Mouse (Mus musculus) testis, postnatal 14 days (tissue): ENCODE measurements around the gene Olfm2.
"Not testable (repeated sequence)": the region's sequence is repeated elsewhere in the genome, so short reads cannot be mapped to it uniquely, and the experiment has no call there.

Experiments
- DNase-seq: peaks from one replicate; pipeline ENCODE4 v3.0.0; 2021; ENCODE audit warnings: low spot score

The Olfm2 gene

DNA sequence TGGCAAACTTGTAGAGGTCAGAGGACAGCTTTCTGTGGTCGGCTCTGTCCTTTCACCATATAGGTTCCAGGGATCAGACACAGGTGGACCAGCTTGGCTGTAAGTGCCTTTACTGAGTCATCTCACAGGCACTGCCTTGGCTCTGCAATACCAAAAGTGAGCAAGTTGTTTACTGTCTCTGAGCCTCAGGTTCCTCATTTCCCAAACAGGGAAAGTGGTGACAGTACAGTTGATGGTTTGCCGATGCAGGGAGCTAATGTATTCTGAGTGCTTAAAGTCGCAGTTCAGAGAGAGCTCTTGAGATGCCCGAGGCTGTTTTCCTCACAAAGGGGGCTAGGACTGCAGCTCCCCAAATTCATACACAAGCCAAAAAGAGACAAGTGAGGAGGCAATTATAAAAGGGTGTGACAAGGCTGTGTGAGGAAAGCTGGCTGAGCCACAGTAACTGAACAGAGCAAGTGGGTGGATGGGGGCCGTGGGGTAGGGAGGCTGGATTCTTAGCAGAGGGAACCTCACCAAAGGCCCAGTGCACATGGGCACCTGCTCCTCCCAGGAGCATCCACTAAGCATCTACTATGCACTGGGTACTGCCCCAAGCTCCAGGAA is 49.9 kb downstream of the Olfm2 start:
- no peak for DNase-seq

DNA sequence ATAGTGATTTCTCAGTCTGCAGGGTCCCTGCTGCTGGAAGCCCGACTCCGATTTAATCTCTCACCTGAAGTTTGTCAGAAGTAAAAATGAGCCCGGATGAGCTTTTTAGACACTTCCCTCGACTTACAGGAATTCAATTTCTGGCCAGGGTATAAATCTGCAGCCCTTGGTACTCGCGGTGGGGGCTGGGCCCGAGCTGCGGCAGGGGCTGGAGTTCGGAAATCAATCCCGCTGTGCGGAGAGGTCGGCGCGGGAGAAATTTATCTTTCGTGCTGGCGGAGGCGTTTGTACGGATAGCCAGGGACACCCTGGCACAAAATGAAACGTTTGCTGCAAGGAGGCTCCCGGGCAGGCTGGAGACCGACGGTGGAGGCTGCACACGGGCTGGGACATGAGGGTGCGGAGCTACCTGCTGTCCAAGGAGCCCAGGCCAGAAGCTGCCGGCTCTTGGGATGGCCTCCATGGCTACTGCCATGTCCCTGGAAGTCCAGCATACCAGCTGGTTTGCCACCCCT is 51.4 kb downstream of the Olfm2 start:
- DNase-seq = no peak

DNA sequence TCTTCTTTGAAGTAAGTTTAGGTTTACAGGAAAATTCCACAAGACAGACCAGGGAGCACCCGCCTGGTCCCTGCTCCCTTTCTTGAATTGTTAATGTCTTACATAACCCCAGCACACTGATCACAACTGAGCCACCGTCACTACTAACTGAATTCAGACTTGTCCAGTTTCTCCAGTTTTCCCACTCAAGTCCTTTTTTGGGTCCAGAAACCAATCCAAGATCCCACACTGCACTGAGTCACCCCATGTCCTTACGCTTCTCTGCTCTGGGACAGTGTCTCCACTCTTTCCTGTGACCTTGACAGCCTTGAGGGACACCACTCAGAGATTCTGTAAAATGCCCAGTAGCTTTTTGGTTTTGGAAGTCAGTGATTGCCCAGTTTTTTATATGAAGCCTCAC is 53.3 kb downstream of the Olfm2 start:
- DNase-seq = no peak

DNA sequence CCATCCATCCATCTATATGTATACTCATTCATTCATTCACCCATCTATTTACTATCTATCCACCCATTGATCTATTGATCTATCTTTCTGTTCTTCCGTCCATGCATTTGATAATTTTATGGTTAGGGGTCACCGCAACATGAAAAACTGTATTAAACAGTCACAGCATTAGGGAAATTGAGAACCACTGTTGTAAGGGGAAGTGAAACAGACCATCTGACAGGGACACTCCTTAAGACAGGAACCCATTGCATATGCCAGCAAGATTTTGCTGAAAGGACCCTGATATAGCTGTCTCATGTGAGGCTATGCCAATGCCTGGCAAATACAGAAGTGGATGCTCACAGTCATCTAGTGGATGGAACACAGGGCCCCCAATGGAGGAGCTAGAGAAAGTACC is 55.7 kb downstream of the Olfm2 start:
- DNase-seq = not testable (repeated sequence)

DNA sequence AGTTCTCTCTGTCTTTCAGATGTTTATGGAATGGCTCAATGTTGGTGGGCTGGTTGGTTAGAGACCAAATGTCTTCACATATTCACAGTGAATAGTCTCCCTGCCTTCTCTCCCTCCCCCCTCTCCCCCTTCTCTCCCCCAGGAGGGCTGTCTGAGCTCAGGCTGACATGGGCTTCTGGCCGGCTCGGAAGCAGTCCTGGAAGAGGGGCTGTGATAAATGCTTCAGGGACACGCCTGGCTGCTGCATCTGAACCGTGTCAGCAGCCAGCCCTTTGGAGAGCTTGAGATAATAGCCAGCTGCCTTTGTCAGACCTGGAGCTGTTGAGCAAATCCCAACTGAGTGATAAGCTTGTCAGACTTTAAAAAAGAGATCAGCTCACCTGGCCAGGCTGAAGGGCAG is 56.2 kb downstream of the Olfm2 start:
- DNase-seq = no peak

DNA sequence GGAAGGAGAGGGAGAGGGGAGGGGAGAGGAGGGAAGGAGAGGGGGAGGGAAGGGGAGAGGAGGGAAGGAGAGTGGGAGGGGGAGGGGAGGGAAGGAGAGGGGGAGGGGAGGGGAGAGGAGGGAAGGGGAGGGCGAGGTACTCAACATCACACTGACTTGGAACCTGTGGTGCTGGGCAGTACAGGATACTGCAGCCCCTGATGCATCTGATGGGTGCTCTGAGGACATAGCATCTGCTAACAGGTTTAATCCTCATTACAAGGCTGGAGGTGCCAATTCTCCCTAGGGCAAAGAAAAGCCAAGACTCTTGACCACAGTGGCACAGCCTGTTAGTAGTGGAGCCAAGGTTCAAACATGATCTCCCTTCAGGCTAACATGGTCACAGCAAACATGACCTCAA is 56.7 kb downstream of the Olfm2 start:
- no peak for DNase-seq

DNA sequence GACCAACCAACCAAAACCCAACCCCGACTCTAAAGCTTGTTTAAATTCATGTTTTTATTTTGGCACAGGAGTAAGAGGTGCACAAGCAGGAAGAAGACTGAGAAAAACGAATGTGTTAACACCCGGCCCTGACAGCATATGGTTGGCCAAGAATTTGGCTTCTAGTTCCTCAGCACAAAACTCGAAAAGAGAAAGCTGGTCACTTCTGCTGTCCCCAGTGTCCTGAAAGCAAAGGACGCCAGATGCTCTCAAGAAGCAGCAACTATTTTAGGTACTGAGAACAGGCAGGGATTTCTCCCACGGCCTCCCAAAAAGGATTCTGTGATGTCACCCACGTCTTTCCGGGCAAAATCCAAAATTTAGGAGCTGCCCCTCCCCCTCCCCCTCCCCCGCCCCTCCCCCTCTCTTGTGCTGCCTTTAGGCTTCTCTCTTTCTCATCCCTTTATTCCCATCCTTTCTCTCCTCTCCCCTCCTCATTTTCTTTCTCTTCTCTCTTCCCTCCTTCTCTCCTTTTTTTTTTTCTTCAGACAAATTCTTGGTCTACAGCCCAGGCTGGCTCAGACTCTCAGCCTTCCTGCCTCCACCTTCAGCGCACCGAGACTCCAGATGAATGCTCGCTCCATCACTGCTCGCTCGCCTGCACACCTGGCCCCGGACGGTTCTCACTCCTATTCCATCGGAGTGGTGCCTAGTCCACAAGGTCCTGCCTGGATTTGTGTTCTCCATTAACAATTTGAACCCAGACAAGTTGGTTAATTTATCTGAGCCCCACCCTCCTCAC is 60.9 kb downstream of the Olfm2 start:
- no peak for DNase-seq

DNA sequence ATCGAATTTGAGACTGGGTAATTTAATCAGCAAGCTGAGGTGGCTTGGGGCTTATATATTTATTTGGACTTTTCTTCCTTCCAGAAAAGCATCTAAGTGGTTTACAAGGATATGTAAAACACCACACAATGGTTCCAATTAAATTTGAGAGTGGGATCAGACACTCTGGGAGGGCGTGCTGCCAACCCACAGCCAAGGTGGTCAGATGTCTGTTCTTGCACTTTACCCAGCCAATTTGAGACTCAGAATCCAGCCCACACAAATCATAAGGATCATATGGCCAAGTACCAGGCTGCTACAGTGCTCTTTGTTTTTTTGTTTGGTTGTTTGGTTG is 63.8 kb downstream of the Olfm2 start:
- no peak for DNase-seq

DNA sequence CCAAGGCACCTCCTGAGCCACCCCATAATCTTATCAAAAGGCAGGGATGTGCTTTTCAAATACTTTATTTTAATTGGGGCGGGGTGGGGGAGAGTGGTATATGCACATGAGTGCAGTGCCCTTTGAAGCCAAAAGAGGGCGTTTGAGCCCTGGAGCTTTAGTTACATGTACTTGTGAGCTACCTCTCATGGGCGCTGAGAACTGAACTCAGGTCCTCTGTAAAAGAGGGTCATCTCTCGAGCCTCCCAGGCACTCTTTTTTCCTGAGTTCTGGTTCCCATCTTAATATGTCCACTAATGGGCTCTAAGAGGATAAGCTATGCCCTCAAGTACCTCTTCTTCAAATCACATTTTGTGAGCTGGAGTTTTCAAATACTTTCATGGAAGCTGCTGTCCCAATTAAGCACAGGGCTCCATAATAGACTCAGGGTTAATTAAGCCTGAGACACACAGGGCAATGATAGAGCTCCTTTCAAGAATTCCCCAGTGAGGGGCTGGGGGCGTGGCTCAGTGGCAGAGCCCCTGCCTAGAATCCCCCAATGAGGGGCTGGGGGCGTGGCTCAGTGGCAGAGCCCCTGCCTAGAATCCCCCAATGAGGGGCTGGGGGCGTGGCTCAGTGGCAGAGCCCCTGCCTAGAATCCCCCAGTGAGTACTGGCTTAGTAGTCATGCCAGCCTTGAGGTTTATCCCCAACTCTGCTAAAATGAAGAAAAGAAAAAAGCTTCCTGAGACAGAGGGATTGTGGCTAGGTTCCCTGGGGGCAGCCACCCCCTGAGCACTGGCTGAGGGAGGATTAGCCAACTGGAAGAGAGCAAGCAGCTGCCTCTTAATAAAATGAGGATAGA is 64.4 kb downstream of the Olfm2 start:
- DNase-seq = no peak

DNA sequence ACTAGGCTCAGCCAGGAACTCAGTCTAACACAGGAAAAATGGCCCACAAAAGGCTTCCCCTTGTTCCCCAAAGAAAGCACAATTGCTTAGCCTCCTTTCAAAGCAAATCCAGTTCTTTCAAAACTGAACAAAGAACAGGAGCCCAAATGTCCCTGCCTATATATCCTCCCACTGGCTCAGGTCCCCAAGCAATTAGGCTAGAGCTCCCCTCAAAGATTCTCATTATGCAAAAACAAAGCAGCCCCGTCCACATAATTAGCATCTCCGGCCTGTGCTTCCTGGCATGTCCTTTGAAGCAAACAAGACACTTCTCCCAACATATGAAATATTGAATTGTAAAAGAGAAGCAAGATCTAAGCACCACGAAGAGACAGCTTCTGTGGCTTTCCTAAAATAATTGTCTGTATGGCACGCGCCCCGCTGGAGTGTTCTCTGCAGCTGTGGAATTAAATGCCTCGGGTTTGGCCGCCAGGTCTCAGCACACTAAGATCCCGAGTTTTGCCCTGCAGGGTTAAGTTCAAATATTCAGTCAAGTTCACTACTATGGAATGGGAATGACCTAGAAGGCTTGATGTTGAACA is 65.7 kb downstream of the Olfm2 start:
- DNase-seq = no peak

DNA sequence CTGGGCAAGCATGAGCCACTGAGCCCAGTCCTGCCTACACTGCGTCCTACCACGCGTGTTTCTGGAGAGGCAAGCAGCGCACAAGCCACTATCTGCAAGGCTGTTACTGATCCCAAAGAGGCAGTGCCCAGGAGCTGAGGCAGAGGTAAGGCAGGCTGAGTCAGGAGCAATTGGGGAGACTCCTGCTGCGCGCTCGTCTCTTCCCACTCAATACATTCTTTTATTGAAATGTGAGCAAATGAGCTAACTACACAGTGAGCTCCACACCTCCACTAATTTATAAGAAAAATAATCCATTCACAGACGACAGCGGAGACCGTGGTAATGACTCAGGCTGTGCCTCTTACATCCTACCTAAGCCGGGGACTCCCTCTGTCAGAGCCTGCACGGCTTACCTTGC is 68.3 kb downstream of the Olfm2 start:
- no peak for DNase-seq

DNA sequence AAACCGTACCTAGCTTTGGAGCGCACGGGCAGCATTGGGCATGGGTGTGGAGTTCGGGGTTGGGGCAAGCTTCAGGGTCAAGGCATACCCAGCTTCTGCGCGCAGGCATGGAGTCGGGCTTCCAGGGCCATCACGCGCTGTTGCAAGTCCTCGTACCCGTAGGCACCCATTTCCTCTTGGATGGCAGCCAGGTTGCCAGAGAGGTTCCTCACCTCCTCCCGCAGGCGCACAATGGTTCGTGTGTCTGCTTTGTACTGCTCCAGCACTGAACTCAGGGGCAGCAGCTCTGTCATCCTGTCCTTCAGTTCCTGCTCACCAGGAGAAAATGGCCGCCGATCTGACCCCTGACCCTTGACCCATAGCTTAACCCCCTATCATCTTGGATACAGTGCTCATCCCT is 74.1 kb downstream of the Olfm2 start:
- DNase-seq = no peak

DNA sequence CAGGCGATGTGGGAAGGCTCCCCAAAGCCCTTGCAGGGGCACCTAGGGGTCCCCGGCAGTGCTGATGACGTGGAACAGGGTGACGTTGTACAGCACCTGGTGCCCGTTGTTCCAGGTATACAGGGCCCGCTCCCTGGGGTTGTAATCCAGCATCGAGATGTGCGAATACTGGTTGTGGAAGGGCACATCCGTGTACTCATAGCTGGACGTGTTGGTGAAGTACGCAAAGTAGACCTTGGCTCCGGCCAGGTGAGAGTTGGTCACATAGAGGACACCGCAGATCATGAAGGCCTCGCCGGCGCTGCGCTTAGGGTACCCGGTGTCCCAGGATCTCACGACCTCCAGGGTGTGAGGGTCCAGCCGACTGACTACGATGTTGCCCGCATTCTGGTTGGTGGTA is 78.1 kb downstream of the Olfm2 start:
- no peak for DNase-seq

DNA sequence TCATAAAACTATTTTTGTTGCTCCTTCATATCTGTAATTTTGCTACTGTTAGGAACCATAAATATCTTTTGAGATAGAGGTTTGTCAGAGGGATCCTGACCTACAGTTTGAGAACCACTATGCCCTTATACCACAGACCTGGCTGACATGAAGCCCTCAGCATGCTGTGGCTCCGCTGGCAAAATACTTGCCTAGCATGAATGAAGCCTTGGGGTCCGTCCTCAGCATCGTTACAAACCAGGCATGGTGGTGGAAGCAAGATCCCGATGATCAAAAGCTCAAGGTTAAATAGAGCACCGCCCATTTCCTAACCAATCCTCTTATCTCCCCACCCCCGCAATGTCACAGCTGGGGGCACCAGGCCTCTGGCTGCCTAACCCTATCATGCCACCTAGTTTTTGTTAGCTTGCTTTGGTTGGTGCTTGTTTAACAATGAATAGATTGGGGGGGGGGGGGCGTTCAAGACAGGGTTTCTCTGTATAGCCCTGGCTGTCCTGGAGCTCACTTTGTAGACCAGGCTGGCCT is 79.6 kb downstream of the Olfm2 start:
- DNase-seq = no peak

DNA sequence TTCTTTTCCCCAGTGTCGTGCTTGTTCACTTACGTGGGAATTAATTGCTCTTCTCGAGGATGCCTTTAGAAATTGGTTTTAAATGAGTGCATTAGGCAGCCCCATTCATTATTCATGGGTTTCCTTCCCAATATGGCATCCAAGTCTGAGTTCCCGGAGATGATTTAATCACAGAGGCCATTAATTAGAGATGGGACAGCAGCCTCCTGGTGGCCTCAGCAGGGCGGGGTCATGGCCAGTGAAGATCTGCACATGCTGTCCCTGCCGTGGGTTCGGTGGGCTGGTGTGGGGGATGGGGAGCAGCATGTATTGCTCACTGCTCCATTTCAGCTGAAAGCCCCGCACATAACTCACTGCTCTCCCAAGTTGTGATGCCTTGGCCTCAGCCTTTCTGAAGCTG is 80.2 kb downstream of the Olfm2 start:
- no peak for DNase-seq

DNA sequence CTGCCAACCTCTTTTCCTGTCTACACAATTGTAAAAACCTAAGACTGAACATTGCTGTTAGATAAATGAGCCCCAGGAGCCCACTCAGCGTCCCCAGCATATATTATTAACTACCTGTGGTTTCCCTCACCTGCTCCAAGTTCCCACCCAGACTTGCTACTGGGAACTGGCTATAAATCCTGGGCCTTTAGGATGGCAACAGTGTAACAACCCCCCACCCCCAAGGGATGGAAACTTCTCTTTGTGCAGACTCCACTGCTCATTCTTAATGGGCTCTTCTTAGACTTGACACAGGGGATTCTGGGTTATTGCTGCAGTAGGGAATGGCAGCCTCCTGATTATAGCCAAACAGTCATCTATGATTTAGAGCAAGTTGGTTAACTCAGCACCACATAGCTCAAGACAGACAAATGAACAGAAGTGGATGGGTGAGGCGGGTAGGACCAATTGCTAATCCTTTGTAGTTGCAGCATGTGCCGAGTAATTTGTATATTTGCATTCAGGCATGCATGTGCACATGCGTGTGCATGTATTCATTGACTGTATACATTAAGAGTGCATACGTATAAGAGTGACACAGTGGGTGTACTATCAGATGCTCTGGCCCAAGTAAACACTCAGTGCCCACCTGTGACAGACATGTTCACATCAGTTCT is 81.0 kb downstream of the Olfm2 start:
- peak; percentile 68 for DNase-seq

DNA sequence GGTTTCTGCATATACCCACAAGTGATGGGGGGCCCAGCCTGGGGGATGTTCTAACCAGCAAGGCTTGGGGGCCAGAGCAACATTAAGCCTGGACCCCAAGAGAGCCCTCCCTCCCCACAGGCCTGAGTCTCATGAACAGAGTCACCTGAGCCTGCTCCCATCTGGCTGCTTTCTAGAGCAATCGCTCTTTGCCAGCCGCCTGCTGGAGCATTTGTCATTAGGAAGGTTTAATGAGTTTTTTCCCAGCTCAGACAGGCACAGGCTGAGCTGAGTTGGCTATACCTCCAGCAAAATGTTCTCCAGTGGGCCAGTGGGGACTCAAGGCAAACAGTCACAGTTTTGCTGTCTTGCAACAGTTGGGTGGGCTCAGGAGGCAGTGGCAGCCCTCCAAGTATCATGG is 81.8 kb downstream of the Olfm2 start:
- no peak for DNase-seq

DNA sequence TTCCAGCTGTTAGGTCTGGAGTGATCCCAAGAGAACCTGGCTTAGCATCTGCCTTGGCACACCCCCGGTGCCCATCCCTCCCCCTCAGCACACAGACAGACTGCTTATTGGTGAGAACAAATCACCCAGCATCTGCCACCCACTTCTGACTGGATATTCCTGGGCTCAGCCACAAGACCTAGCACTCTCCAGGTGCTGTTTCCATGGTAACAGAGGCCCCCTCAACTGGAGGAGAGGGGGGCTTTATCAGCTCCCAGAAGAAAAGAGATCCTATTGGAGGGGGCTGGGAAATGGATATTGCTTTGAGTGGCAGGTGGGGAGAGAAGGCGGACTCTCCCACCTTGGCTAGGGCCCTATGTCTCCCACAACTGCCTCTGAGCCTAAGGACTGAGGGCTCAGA is 82.2 kb downstream of the Olfm2 start:
- DNase-seq = no peak

DNA sequence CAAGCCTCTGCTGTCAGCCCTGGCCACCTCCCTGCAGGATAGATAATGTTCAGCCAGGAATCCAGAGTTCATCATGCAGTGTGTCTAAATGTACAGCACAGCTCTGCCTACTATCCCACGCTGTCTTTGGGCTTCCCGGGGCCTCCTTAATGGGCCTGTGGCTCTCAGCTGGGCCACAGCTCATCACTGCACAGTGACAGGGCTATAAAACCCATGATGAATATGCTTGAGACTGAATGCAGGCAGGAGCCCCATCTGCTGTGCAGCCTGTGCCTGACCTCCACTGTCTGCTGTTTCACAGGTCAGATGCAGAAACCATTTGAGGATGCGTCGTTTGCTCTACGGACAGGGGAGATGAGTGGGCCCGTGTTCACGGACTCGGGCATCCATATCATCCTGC is 83.3 kb downstream of the Olfm2 start:
- DNase-seq = no peak

DNA sequence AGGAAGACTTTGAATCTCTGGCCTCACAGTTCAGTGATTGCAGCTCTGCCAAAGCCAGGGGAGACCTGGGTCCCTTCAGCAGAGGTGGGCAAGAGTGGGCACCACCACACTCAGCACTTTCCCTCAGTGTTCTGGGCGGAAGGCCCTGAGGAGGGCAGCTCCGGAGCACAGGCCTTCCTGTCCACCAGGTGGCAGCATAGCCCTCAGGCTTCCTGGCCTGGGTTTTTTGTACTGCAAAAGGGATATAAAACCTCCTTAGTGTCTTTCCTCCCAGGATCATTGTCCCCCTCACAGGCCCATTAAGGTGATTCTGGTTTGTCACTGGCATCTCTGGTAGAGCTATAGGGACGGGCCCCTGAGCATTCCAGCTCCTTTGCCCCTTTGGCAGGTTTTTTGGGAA is 83.8 kb downstream of the Olfm2 start:
- DNase-seq = no peak

DNA sequence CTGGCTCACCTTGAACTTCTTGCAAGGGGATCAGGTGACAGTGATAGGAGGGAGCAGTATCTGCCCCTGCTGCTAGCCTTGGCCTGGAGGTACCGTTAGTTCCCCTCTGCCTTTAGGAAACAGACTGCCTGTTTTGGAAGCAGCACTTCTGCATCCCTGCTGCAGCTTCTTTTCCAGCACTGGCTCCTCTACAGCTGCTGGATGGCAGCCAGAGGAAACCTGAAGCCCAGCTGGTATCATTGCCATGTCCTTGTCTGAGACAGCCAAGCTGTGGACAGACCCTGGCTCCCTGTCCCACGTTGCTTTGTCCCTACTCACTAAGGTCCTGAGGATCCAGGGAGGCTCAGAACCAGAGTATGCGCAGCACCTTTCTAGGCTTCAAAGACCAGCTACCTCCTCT is 88.6 kb downstream of the Olfm2 start:
- DNase-seq = no peak

DNA sequence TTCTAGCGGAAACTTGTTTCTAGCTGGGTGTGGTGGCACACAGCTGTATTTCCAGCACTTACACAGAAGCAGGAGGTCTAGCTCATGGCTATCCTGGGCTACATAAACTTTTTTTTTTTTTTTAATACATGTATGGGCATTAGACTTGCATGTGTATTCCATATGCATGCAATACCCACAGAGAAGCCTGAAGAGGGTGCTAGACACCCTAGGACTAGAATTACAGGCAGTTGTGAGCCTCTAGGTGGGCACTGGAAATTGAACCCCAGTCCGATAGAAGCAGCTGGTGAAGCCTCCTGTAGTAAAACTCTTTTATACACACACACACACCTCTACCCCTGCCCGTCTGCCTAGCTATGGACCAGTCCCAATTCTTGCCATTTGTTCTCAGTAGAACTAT is 92.3 kb downstream of the Olfm2 start:
- DNase-seq = no peak
